Mouse (Mus musculus) forebrain, embryonic 11.5 days (tissue): ENCODE data around the gene Tex21. TPM values are rescaled to one million over a fixed set of nuclear protein-coding genes. Genes with fewer than 3 reads are reported as not detected.

Source experiments
- ATAC-seq: fragments of 200-750 bp; cut with Nextera tagmentation; replicated peaks from 2 replicates; pipeline ENCODE4 v1.8.0; 2017; ENCODE audit warnings: moderate TSS enrichment; ENCODE audit not compliant: low FRiP score
- DNase-seq: peaks from one replicate; pipeline ENCODE4 v3.0.0-alpha.2; 2017; ENCODE audit warnings: low spot score
- H3K27ac ChIP-seq: fragments of 300-500 bp; sonication (generic); 2 replicates; pipeline ENCODE4 v1.5.1; 2014; ENCODE audit warnings: low read depth, low read length
- H3K27me3 ChIP-seq: fragments of 300-500 bp; sonication (generic); 2 replicates; pipeline ENCODE4 v1.6.1; 2014; ENCODE audit warnings: mild to moderate bottlenecking, low read length, mixed read lengths; ENCODE audit not compliant: control insufficient read depth, insufficient read depth
- H3K36me3 ChIP-seq: fragments of 300-500 bp; sonication (generic); 2 replicates; pipeline ENCODE4 v1.6.1; 2014; ENCODE audit warnings: mild to moderate bottlenecking, low read length, moderate library complexity, mixed read lengths; ENCODE audit not compliant: control insufficient read depth, insufficient read depth
- H3K4me1 ChIP-seq: fragments of 300-500 bp; sonication (generic); replicated peaks from 2 replicates; pipeline ENCODE4 v1.6.1; 2014; ENCODE audit warnings: low read length, mixed read lengths; ENCODE audit not compliant: control insufficient read depth, insufficient read depth
- H3K4me2 ChIP-seq: fragments of 300-500 bp; sonication (generic); 2 replicates; pipeline ENCODE4 v1.6.1; 2014; ENCODE audit warnings: low read depth, mild to moderate bottlenecking, low read length, moderate library complexity, mixed read lengths; ENCODE audit not compliant: severe bottlenecking
- H3K4me3 ChIP-seq: fragments of 300-500 bp; sonication (generic); 2 replicates; pipeline ENCODE4 v1.5.1; 2014; ENCODE audit warnings: low read depth, low read length
- H3K9ac ChIP-seq: fragments of 300-500 bp; sonication (generic); 2 replicates; pipeline ENCODE4 v1.6.1; 2014; ENCODE audit warnings: low read length
- H3K9me3 ChIP-seq: fragments of 300-500 bp; sonication (generic); 2 replicates; pipeline ENCODE4 v1.6.1; 2016; ENCODE audit warnings: low read length, mixed read lengths; ENCODE audit not compliant: control insufficient read depth
- WGBS: fragments of 180-500 bp; shearing (Covaris S2); extraction: QIAGEN DNeasy Blood & Tissue Kit; methylation state at CpG from one replicate; pipeline ENCODE4 v1.1.7; 2014; 5-methylcytosine and 5-hydroxymethylcytosine counted together
- polyA plus RNA-seq: library from polyadenylated mRNA; unstranded; fragments of >200 nt; fragmentation: Nextera tagmentation; extraction: Ambion mirVana; gene quantifications from 2 replicates; pipeline ENCODE4 v1.2.1, GENCODE M21; 2014

Tex21 gene
- polyA plus RNA-seq = not detected in 2 replicates

GRCm38 (mm10) chr12:76246646-76247045, at the start of gene Tex21:
TSS of gene Tex21 (minus strand) at chr12:76246746.
- no peaks in the 10 kb centered on the region for H3K36me3 ChIP-seq
- no peak within 1 kb of the TSS for H3K9ac ChIP-seq
- ATAC-seq (no peak), DNase-seq (no peak)
- H3K4me3 ChIP-seq = no peak within 1 kb of the TSS
- no peaks in the 10 kb centered on the region for H3K4me1 ChIP-seq
- no peaks in the 10 kb centered on the region for H3K9me3 ChIP-seq
- no peak within 1 kb of the TSS for H3K4me2 ChIP-seq
- no peak within 1 kb of the TSS for H3K27ac ChIP-seq
- no peaks in the 10 kb centered on the region for H3K27me3 ChIP-seq
- WGBS = 87% methylated on average over 6 of the region's 6 CpGs

GRCm38 (mm10) chr12:76293192-76293591, 46.6 kb upstream of the Tex21 start:
- H3K9ac ChIP-seq = no peak overlapping the region
- no peaks in the 10 kb centered on the region for H3K4me1 ChIP-seq
- H3K9me3 ChIP-seq = no peaks in the 10 kb centered on the region
- no peak overlapping the region for H3K4me2 ChIP-seq
- WGBS = 62% methylated on average over 7 of the region's 7 CpGs
- H3K4me3 ChIP-seq = no peak overlapping the region
- no peaks in the 10 kb centered on the region for H3K27me3 ChIP-seq
- ATAC-seq (no peak), DNase-seq (peak; percentile 82)
- no peaks in the 10 kb centered on the region; the same call in 1 of the 2 replicates for H3K36me3 ChIP-seq
- no peak overlapping the region for H3K27ac ChIP-seq

- Histone ChIP-seq H3K27me3 (no peaks in the 10 kb centered on the region), H3K27ac (no peak overlapping the region), H3K4me1 (peaks cover 2% of the 10 kb centered on the region; the same call in 1 of the 2 replicates), H3K9me3 (no peaks in the 10 kb centered on the region), H3K4me2 (no peak overlapping the region), H3K4me3 (no peak overlapping the region), H3K9ac (no peak overlapping the region), H3K36me3 (no peaks in the 10 kb centered on the region; the same call in 1 of the 2 replicates)
- ATAC-seq = no peak
- 93% methylated on average over 2 of the region's 2 CpGs for WGBS
- no peak for DNase-seq
Observed at GRCm38 (mm10) chr12:76290271-76290670, 43.7 kb upstream of the Tex21 start.

- Histone ChIP-seq H3K36me3 (no peaks in the 10 kb centered on the region), H3K27ac (no peak overlapping the region), H3K4me1 (peaks cover 2% of the 10 kb centered on the region; the same call in 1 of the 2 replicates), H3K9ac (no peak overlapping the region), H3K4me2 (no peak overlapping the region), H3K9me3 (no peaks in the 10 kb centered on the region), H3K4me3 (no peak overlapping the region), H3K27me3 (no peaks in the 10 kb centered on the region)
- 95% methylated on average over 12 of the region's 12 CpGs for WGBS
- no peak for DNase-seq
- no peak for ATAC-seq
Observed at GRCm38 (mm10) chr12:76289428-76289827, 42.9 kb upstream of the Tex21 start.

GRCm38 (mm10) chr12:76288494-76288893, 41.9 kb upstream of the Tex21 start:
- DNase-seq (no peak), ATAC-seq (no peak)
- Histone ChIP-seq H3K27me3 (no peaks in the 10 kb centered on the region), H3K9ac (no peak overlapping the region), H3K36me3 (no peaks in the 10 kb centered on the region), H3K4me2 (no peak overlapping the region), H3K4me1 (peaks cover 2% of the 10 kb centered on the region; the same call in 1 of the 2 replicates), H3K4me3 (no peak overlapping the region), H3K27ac (no peak overlapping the region), H3K9me3 (no peaks in the 10 kb centered on the region)
- 81% methylated on average over 5 of the region's 5 CpGs for WGBS

- H3K36me3 ChIP-seq = no peaks in the 10 kb centered on the region; the same call in 1 of the 2 replicates
Observed at GRCm38 (mm10) chr12:76287986-76288385, 41.4 kb upstream of the Tex21 start.

GRCm38 (mm10) chr12:76285418-76285817, 38.9 kb upstream of the Tex21 start:
- H3K4me2 ChIP-seq = no peak overlapping the region
- no peak overlapping the region for H3K27ac ChIP-seq
- WGBS = 96% methylated on average over 6 of the region's 6 CpGs
- no peak for ATAC-seq
- H3K36me3 ChIP-seq = no peaks in the 10 kb centered on the region; the same call in 1 of the 2 replicates
- no peak for DNase-seq
- no peak overlapping the region for H3K9ac ChIP-seq
- H3K4me3 ChIP-seq = no peak overlapping the region
- H3K9me3 ChIP-seq = no peaks in the 10 kb centered on the region
- no peaks in the 10 kb centered on the region for H3K27me3 ChIP-seq
- peaks cover 5% of the 10 kb centered on the region for H3K4me1 ChIP-seq

More at GRCm38 (mm10) chr12:76287986-76288385, 41.4 kb upstream of the Tex21 start:
- Histone ChIP-seq H3K9me3 (no peaks in the 10 kb centered on the region), H3K9ac (no peak overlapping the region; the same call in 1 of the 2 replicates), H3K4me1 (peaks cover 2% of the 10 kb centered on the region; the same call in 1 of the 2 replicates), H3K4me2 (no peak overlapping the region), H3K4me3 (no peak overlapping the region), H3K27me3 (no peaks in the 10 kb centered on the region), H3K27ac (peak overlapping the region; percentile 50; the same call in 1 of the 2 replicates)
- ATAC-seq = no peak
- WGBS = 63% methylated on average over 8 of the region's 8 CpGs
- no peak for DNase-seq

GRCm38 (mm10) chr12:76282532-76283173, 36.1 kb upstream of the Tex21 start:
- no peak for ATAC-seq
- H3K36me3 ChIP-seq = no peaks in the 10 kb centered on the region; the same call in 1 of the 2 replicates

GRCm38 (mm10) chr12:76282132-76282531, 35.6 kb upstream of the Tex21 start:
- 83% methylated on average over 4 of the region's 4 CpGs for whole genome bisulfite sequencing
- Histone ChIP-seq H3K27me3 (no peaks in the 10 kb centered on the region), H3K9ac (no peak overlapping the region), H3K4me3 (no peak overlapping the region), H3K4me2 (no peak overlapping the region), H3K36me3 (no peaks in the 10 kb centered on the region; the same call in 1 of the 2 replicates), H3K9me3 (no peaks in the 10 kb centered on the region), H3K4me1 (peaks cover 3% of the 10 kb centered on the region), H3K27ac (no peak overlapping the region)
- ATAC-seq (no peak), DNase-seq (peak; percentile 57)

More at GRCm38 (mm10) chr12:76282532-76283173, 36.1 kb upstream of the Tex21 start:
- Histone ChIP-seq H3K4me1 (peaks cover 5% of the 10 kb centered on the region), H3K9me3 (no peaks in the 10 kb centered on the region), H3K27me3 (no peaks in the 10 kb centered on the region), H3K9ac (no peak overlapping the region), H3K4me3 (no peak overlapping the region), H3K4me2 (no peak overlapping the region), H3K27ac (no peak overlapping the region)
- no peak for DNase-seq
- WGBS = 93% methylated on average over 17 of the region's 17 CpGs
